Mouse (Mus musculus) testis, adult 2 months (tissue): Measurements from ENCODE around the gene Ankrd22.

Experiments
- CTCF ChIP-seq: fragments of 200-500 bp; IDR thresholded peaks from 2 replicates; pipeline ENCODE4 v1.5.1; 2012; ENCODE audit warnings: low read depth, mild to moderate bottlenecking, inconsistent platforms, low read length, moderate library complexity; ENCODE audit not compliant: control insufficient read depth, insufficient read depth, insufficient replicate concordance
- POLR2A ChIP-seq: fragments of 200-500 bp; IDR thresholded peaks from 2 replicates; pipeline ENCODE4 v1.6.1; 2012; ENCODE audit warnings: low read depth, mild to moderate bottlenecking, inconsistent platforms, low read length, moderate library complexity; ENCODE audit not compliant: control insufficient read depth

DNA sequence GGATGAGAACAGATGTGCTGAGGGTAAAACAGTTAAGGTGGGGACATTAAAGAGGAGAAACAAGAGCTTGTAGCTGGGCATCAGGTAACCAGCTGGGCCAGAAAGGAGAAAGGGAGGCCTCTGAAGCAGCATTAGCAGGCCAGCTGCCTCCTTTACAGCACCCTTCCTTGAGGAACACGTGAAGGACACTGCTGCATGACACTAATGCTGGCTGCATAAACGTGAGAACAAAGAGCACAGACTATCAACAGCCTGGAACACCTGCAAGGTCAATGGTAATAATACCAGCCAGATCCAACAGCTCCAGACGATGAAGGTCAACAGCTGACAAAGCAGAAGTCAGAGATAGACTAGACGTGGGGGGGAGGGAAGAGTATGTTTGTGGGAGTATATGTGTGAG is 48.3 kb upstream of the Ankrd22 start:
- TF ChIP-seq CTCF (no peak), POLR2A (no peak)
